In genomic region chr4:12557105-12557504, GRCm38 (mm10) we compare ENCODE assay signal across 29 mouse cellular contexts.
"Had no signal": no experiment of that assay in that cellular context is flagged by ENCODE, and none has a peak within 500 bp of the region (broad histone marks: within the 10 kb centered on the region; RNA-seq: fewer than 3 reads in every experiment).

No protein-coding gene starts in this region.

- H3K27ac ChIP-seq: gastrocnemius, adult 2 months; heart, adult 2 months; heart, embryonic 13.5 days; heart, embryonic 15.5 days; hindbrain, embryonic 10.5 days; hindbrain, embryonic 12.5 days; hindbrain, embryonic 14.5 days; hindbrain, postnatal 0 days; kidney, embryonic 15.5 days; kidney, postnatal 0 days; limb, embryonic 10.5 days; liver, embryonic 13.5 days had no signal

- H3K36me3 ChIP-seq: heart, embryonic 13.5 days; heart, embryonic 15.5 days; hindbrain, embryonic 10.5 days; hindbrain, embryonic 12.5 days; kidney, embryonic 15.5 days; limb, embryonic 10.5 days; limb, embryonic 12.5 days; liver, embryonic 13.5 days had no signal

- ATAC-seq: hindbrain, postnatal 0 days; intestine, embryonic 16.5 days had no signal

- H3K27me3 ChIP-seq: heart, embryonic 13.5 days; heart, embryonic 15.5 days; hindbrain, embryonic 12.5 days; kidney, embryonic 15.5 days; limb, embryonic 12.5 days; liver, embryonic 13.5 days had no signal

- H3K4me2 ChIP-seq: heart, embryonic 11.5 days; heart, embryonic 13.5 days; heart, embryonic 15.5 days; hindbrain, embryonic 12.5 days; hindbrain, embryonic 14.5 days; kidney, embryonic 15.5 days; limb, embryonic 12.5 days; liver, embryonic 11.5 days; liver, embryonic 13.5 days had no signal

- H3K4me3 ChIP-seq: gastrocnemius, adult 2 months; heart, adult 2 months; heart, embryonic 13.5 days; heart, embryonic 15.5 days; hindbrain, embryonic 10.5 days; hindbrain, embryonic 12.5 days; kidney, embryonic 15.5 days; limb, embryonic 10.5 days; limb, embryonic 12.5 days; liver, embryonic 13.5 days had no signal

- H3K4me1 ChIP-seq: heart, embryonic 13.5 days; heart, embryonic 15.5 days; liver, embryonic 13.5 days had no signal

- H3K9me3 ChIP-seq: heart, embryonic 13.5 days; heart, embryonic 15.5 days; hindbrain, embryonic 10.5 days; hindbrain, embryonic 12.5 days; kidney, embryonic 15.5 days; limb, embryonic 10.5 days; limb, embryonic 12.5 days; liver, embryonic 13.5 days had no signal

- H3K9ac ChIP-seq: heart, embryonic 13.5 days; heart, embryonic 15.5 days; hindbrain, embryonic 12.5 days; hindbrain, embryonic 14.5 days; kidney, embryonic 15.5 days; limb, embryonic 12.5 days; liver, embryonic 13.5 days had no signal

- DNase-seq: gastrocnemius, adult 2 months; gastrocnemius, postnatal 10 days; gastrocnemius, postnatal 25 days; heart, adult 11 months; heart, adult 2 months; heart, postnatal 14 days; heart, postnatal 36 days; kidney, adult 11 months; kidney, adult 2 months; kidney, adult 9 months; kidney, postnatal 14 days; kidney, postnatal 36 days; layer of hippocampus, adult 9-11 months; layer of hippocampus, postnatal 36 days; liver; liver, embryonic 13.5 days had no signal
